Mouse (Mus musculus): ENCODE data around the gene Bag5. TPM values are rescaled to one million over a fixed set of nuclear protein-coding genes. Genes with fewer than 3 reads are reported as not detected.

The Bag5 gene
- polyA plus RNA-seq, 1 experiment from 2014 or later, result 14.1 TPM

DNA sequence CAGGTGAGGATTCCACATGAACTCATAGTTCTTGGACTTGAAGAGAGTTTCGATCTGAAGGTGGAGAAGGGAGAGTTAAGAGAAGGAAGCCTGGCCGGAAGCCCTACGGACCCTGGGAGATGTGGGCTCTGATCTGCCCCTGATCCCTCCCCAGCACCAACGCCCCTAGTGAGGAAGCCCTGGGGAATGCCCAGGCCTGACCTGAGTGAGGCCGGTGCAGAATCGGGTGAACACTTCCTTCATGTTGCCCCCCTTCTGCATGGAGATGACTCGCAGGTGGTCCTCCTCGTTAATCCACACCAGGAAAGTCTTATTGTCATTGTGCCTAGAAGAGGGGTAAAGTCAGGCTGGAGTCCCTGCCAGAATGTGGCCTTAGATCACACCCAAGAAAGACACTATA lies 43.1 kb downstream of the Bag5 start:
- H3K4me3 ChIP-seq (ENCODE audit: low read depth, low read length), result no peak overlapping the region
- H3K27me3 ChIP-seq (ENCODE audit: control insufficient read depth, insufficient read depth, low read depth, low read length), result peaks cover 54% of the 10 kb centered on the region
- no peak overlapping the region for H3K4me2 ChIP-seq (ENCODE audit: low read depth, low read length)
- no peaks in the 10 kb centered on the region for H3K9me3 ChIP-seq (replicated peaks; ENCODE audit: control insufficient read depth, low read length)
- peaks cover 15% of the 10 kb centered on the region for H3K4me1 ChIP-seq (ENCODE audit: control insufficient read depth, low read depth, low read length)
- no peak overlapping the region for H3K9ac ChIP-seq (ENCODE audit: low read depth, low read length)
- no peak overlapping the region for H3K27ac ChIP-seq (ENCODE audit: low read length)
- 44% methylated on average over 8 of the region's 8 CpGs for WGBS (ENCODE audit: insufficient replicate concordance)
- H3K36me3 ChIP-seq (ENCODE audit: control insufficient read depth, insufficient read depth), result no peaks in the 10 kb centered on the region
- no peak for ATAC-seq (ENCODE audit: low read depth)

DNA sequence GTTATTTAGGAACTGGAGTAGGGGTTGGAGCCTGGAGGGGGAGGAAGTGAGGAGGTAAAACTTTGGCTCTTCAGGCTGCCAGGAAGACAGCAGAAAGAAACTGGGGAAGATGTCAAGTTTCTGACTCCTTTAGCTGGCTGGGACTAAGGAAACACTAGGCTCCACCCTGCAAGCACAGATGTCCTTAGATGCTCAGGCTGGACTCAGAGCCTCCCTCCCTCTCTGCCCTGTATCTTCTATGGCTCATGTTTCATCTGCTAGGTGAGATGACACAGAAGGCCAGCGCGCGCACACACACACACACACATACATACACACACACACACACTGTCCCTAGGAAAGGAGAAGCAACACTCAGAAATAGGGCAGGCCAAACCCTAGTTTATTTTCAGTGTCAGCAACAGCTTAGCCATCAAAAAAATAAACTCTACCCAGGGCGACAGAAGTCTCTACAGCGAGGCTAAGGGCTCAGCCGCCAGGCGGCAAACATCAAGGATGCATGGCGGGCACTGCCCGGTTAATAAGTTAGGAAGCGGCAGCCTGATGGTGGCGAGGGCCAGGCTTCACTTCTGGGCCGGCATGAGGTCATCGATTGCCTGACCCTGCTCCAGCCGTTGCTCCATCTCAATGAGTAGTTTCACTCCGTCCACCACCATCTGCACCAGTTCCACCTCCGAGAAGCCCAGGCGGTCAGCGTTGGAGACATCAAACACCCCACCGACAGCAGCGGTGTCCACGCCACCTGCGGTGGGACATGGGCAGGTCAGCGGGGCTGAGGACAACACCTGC lies 43.9 kb downstream of the Bag5 start:
- H3K27me3 ChIP-seq (ENCODE audit: control insufficient read depth, insufficient read depth, low read depth, low read length), result peaks cover 53% of the 10 kb centered on the region
- H3K9me3 ChIP-seq (replicated peaks; ENCODE audit: control insufficient read depth, low read length), result no peaks in the 10 kb centered on the region
- peak overlapping the region; percentile 57 for H3K4me2 ChIP-seq (ENCODE audit: low read depth, low read length)
- no peak overlapping the region for H3K4me3 ChIP-seq (ENCODE audit: low read depth, low read length)
- H3K27ac ChIP-seq (ENCODE audit: low read length), result peak overlapping the region; percentile 62
- H3K9ac ChIP-seq (ENCODE audit: low read depth, low read length), result peak overlapping the region; percentile 51; the same call in 1 of the 2 replicates
- peak; percentile 12 for ATAC-seq (ENCODE audit: low read depth)
- H3K36me3 ChIP-seq (ENCODE audit: control insufficient read depth, insufficient read depth), result no peaks in the 10 kb centered on the region
- peaks cover 15% of the 10 kb centered on the region for H3K4me1 ChIP-seq (ENCODE audit: control insufficient read depth, low read depth, low read length)
- 61% methylated on average over 23 of the region's 23 CpGs for WGBS (ENCODE audit: insufficient replicate concordance)

DNA sequence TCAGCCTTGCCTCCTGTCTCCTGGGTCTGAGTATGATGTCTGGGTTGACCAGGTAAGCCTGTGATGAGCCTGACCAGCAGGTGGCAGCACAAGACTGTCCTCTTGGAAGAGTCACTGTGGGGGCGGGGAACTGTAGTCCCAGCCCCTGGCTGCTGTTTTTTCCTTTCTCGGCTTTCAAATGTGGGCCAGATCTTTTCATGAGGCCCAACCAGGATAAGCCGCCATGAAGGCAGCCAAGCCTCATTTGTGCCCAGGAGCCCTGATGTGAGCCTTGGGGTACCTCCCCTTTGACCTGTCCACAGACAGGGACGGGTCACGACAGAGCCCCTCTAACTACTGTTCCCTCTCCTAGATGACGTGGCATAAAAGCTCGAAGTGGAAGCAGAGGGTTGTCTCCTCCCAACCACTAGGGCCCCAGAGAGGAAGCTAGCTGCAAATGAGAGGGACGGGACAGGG lies 44.6 kb downstream of the Bag5 start:
- Histone ChIP-seq H3K9me3 (replicated peaks; ENCODE audit: control insufficient read depth, low read length) (no peaks in the 10 kb centered on the region), H3K4me2 (ENCODE audit: low read depth, low read length) (peak overlapping the region; percentile 57), H3K27me3 (ENCODE audit: control insufficient read depth, insufficient read depth, low read depth, low read length) (peaks cover 46% of the 10 kb centered on the region), H3K9ac (ENCODE audit: low read depth, low read length) (peak overlapping the region; percentile 51), H3K27ac (ENCODE audit: low read length) (peak overlapping the region; percentile 62), H3K36me3 (ENCODE audit: control insufficient read depth, insufficient read depth) (no peaks in the 10 kb centered on the region), H3K4me1 (ENCODE audit: control insufficient read depth, low read depth, low read length) (peaks cover 15% of the 10 kb centered on the region), H3K4me3 (ENCODE audit: low read depth, low read length) (0 out of 2 replicates have a peak overlapping the region, but pooled peaks have one; percentile 26)
- under 1% methylated on average over 8 of the region's 8 CpGs for WGBS (ENCODE audit: insufficient replicate concordance)
- ATAC-seq (ENCODE audit: low read depth), result peak; percentile 54

DNA sequence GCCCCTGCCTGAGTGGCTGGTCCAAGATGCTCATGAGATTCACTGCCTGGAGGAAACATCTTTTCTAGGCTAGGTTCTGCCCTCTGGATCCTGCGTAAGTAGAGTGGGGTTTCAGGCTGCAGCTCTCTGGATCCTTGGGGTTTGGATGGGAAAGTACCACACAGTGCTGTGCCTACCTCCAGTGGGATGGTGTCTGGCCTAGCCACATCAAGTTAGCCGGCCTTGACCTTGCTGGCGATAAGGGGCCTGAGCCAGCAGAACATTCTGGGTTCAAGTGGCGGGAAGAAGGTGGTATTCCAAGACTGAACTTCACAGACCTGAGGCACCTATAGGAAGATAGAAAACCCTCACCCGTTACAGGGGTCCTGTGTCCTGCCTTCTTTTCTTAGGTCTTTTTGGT lies 45.6 kb downstream of the Bag5 start:
- no peak overlapping the region for H3K4me2 ChIP-seq (ENCODE audit: low read depth, low read length)
- ATAC-seq (ENCODE audit: low read depth), result no peak
- H3K9me3 ChIP-seq (replicated peaks; ENCODE audit: control insufficient read depth, low read length), result no peaks in the 10 kb centered on the region
- H3K27ac ChIP-seq (ENCODE audit: low read length), result no peak overlapping the region
- 74% methylated on average over 5 of the region's 5 CpGs for WGBS (ENCODE audit: insufficient replicate concordance)
- H3K4me3 ChIP-seq (ENCODE audit: low read depth, low read length), result no peak overlapping the region
- H3K4me1 ChIP-seq (ENCODE audit: control insufficient read depth, low read depth, low read length), result peaks cover 15% of the 10 kb centered on the region
- no peak overlapping the region for H3K9ac ChIP-seq (ENCODE audit: low read depth, low read length)
- H3K27me3 ChIP-seq (ENCODE audit: control insufficient read depth, insufficient read depth, low read depth, low read length), result peaks cover 36% of the 10 kb centered on the region
- no peaks in the 10 kb centered on the region for H3K36me3 ChIP-seq (ENCODE audit: control insufficient read depth, insufficient read depth)

DNA sequence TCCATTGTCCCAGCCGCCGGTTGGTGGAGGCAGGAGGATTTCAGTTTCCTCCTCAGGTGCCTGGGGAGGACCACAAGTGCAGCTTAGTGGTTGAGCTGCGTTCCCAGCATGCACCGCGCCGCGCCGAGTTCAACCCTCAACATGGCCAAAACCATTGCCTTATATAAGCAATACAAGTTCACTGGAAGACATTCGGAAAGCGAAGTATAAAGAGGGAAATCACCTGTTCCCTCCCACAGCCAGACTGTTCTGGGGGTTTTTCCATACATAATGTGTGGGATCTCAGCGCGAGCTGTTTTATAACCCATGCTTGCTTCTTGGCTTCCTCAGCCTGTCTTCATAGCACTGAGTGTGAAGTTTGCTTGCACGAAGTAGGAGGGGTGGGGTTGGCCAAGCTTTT lies 46.7 kb downstream of the Bag5 start:
- Histone ChIP-seq H3K4me2 (ENCODE audit: low read depth, low read length) (no peak overlapping the region), H3K27me3 (ENCODE audit: control insufficient read depth, insufficient read depth, low read depth, low read length) (peaks cover 25% of the 10 kb centered on the region), H3K27ac (ENCODE audit: low read length) (no peak overlapping the region), H3K4me3 (ENCODE audit: low read depth, low read length) (no peak overlapping the region), H3K36me3 (ENCODE audit: control insufficient read depth, insufficient read depth) (no peaks in the 10 kb centered on the region), H3K4me1 (ENCODE audit: control insufficient read depth, low read depth, low read length) (peaks cover 8% of the 10 kb centered on the region), H3K9me3 (replicated peaks; ENCODE audit: control insufficient read depth, low read length) (no peaks in the 10 kb centered on the region), H3K9ac (ENCODE audit: low read depth, low read length) (no peak overlapping the region)
- no peak for ATAC-seq (ENCODE audit: low read depth)
- WGBS (ENCODE audit: insufficient replicate concordance), result 74% methylated on average over 13 of the region's 13 CpGs

DNA sequence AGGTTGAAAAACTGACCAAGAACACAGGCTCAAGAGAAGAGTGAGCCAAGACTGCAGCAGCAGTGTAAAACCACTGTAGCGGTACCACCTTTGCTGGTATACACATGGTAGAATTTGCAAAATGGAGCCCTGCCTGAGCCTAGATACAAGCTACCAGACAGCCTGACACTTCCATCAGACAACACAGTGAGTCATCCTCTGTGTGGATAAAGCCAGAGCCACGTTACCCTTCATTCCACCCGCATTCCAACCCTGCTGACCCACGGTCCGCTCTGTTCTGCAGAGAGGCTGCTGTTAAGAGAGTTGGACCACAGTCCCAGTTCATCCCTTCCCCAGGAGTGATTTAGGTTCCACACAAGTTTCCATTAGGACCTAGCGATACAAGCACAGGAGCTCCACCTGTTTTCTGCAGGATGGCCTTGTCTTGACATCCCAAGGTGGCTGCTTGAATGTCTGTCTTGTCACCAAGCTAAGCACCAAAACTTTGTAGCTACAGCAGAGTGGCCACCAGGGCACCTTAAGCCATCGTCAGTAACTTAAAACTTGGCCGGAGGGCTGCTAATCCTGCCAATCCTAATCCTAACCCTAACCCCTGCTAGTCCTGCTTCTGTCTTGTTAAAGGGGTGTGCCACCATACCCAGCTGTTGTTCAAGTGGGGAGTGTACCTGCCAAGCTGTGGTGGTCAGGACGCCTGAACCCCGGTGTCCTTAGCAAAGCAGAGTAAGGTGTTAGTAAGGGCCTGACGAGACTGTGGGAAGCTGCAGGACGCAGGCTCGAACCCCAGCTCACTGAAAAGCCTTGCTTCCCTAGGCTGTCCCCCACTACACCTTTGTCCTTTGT lies 47.8 kb downstream of the Bag5 start:
- Histone ChIP-seq H3K27me3 (ENCODE audit: control insufficient read depth, insufficient read depth, low read depth, low read length) (peaks cover 14% of the 10 kb centered on the region), H3K36me3 (ENCODE audit: control insufficient read depth, insufficient read depth) (no peaks in the 10 kb centered on the region), H3K9ac (ENCODE audit: low read depth, low read length) (no peak overlapping the region), H3K4me1 (ENCODE audit: control insufficient read depth, low read depth, low read length) (peaks cover 7% of the 10 kb centered on the region), H3K4me3 (ENCODE audit: low read depth, low read length) (no peak overlapping the region), H3K4me2 (ENCODE audit: low read depth, low read length) (no peak overlapping the region), H3K27ac (ENCODE audit: low read length) (no peak overlapping the region), H3K9me3 (replicated peaks; ENCODE audit: control insufficient read depth, low read length) (no peaks in the 10 kb centered on the region)
- WGBS (ENCODE audit: insufficient replicate concordance), result 71% methylated on average over 13 of the region's 13 CpGs
- no peak for ATAC-seq (ENCODE audit: low read depth)

DNA sequence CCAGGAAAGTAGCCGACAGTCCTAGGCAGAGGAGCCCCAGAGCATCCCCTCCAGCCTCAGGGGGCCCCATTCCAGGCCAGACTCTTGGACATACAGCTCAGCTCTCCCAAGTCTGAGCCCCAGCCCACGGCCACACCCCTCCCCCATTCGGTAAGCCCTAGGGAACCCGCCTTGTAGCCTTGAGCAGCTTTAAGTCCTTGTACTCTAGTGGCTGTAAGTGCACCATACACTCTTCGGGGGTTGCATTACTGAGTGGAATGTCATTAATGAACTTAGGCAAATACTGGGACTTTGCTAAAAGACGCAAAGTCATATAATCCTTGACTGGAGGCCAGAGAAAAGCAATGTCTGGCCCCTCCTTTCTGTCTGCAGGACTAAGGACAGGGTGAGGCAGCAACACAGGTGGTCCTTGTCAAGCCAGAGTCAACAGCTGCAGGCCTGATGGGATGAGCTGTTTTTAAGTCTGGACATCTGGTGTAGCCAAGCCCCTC lies 48.9 kb downstream of the Bag5 start:
- no peak for ATAC-seq (ENCODE audit: low read depth)
- Histone ChIP-seq H3K4me3 (ENCODE audit: low read depth, low read length) (no peak overlapping the region), H3K36me3 (ENCODE audit: control insufficient read depth, insufficient read depth) (no peaks in the 10 kb centered on the region), H3K9me3 (replicated peaks; ENCODE audit: control insufficient read depth, low read length) (no peaks in the 10 kb centered on the region), H3K4me1 (ENCODE audit: control insufficient read depth, low read depth, low read length) (peaks cover 7% of the 10 kb centered on the region), H3K27ac (ENCODE audit: low read length) (no peak overlapping the region), H3K27me3 (ENCODE audit: control insufficient read depth, insufficient read depth, low read depth, low read length) (peaks cover 5% of the 10 kb centered on the region; the same call in 1 of the 2 replicates), H3K4me2 (ENCODE audit: low read depth, low read length) (no peak overlapping the region), H3K9ac (ENCODE audit: low read depth, low read length) (no peak overlapping the region)
- WGBS (ENCODE audit: insufficient replicate concordance), result 62% methylated on average over 6 of the region's 6 CpGs

DNA sequence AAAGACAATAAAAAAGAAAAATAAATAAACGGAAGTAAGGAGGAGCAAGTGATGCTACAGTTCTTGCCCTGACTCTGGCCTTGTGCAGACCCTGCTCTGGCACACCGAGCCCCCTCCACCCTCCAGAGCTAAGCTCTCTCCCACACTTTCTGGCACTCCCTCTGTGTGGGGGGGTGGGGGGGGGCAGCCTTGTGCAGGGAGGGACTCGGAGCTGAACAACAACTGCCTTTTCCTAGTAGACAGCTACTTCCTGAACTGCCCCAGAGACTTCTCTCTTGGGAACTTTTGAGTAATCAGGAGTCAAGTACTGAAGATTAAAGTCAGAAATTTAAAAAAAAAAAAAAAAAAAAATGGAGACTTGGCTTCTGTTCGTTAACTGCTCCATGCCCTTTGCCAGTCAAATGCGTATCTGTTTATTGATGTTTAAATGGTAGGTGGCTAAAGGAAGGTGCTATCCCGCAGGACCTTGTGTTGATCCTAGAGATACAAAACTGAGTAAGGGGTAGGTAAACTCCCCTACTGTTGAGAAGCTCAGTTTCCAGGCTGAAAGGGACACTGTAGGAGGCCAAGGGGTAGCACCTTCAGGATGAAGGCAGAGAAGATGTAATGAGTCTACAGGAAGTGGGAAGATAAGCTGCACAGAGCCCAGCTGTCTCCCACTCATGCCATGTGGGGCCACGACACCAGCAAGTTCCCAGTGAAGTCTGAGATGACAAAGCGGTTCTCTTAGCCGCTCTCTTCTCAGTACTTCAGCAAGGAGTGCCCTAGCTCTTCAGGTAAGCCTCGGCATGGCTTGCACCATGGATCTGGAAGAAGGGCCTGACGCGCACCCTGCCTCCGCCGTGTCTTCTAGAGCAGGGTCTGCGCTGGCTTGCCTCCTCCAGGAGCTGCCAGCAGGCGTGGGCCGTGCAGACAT lies 49.6 kb downstream of the Bag5 start:
- 66% methylated on average over 17 of the region's 17 CpGs for WGBS (ENCODE audit: insufficient replicate concordance)
- Histone ChIP-seq H3K4me1 (ENCODE audit: control insufficient read depth, low read depth, low read length) (peaks cover under 1% of the 10 kb centered on the region), H3K9ac (ENCODE audit: low read depth, low read length) (no peak overlapping the region), H3K4me2 (ENCODE audit: low read depth, low read length) (no peak overlapping the region), H3K27me3 (ENCODE audit: control insufficient read depth, insufficient read depth, low read depth, low read length) (no peaks in the 10 kb centered on the region), H3K4me3 (ENCODE audit: low read depth, low read length) (no peak overlapping the region), H3K36me3 (ENCODE audit: control insufficient read depth, insufficient read depth) (no peaks in the 10 kb centered on the region), H3K9me3 (replicated peaks; ENCODE audit: control insufficient read depth, low read length) (no peaks in the 10 kb centered on the region), H3K27ac (ENCODE audit: low read length) (no peak overlapping the region)
- no peak; the same call in 1 of the 2 replicates for ATAC-seq (ENCODE audit: low read depth)

Measured in liver, embryonic 16.5 days (tissue).